Mouse (Mus musculus): ENCODE results near the gene Birc5.

Gene Birc5

GRCm38 (mm10) chr11:117880977-117881358 lies 31.9 kb downstream of the Birc5 start:
- no peak for DNase-seq (ENCODE audit: extremely low spot score, low read depth, low spot score)

GRCm38 (mm10) chr11:117881787-117882186 lies 32.7 kb downstream of the Birc5 start:
- DNase-seq (ENCODE audit: extremely low spot score, low read depth, low spot score), result no peak

GRCm38 (mm10) chr11:117882208-117882607 lies 33.2 kb downstream of the Birc5 start:
- no peak for DNase-seq (ENCODE audit: extremely low spot score, low read depth, low spot score)

GRCm38 (mm10) chr11:117886000-117886399 lies 36.9 kb downstream of the Birc5 start:
- no peak for DNase-seq (ENCODE audit: extremely low spot score, low read depth, low spot score)

GRCm38 (mm10) chr11:117888168-117888852 lies 39.3 kb downstream of the Birc5 start:
- DNase-seq (ENCODE audit: extremely low spot score, low read depth, low spot score), result no peak

GRCm38 (mm10) chr11:117888853-117889822 lies 40.1 kb downstream of the Birc5 start:
- no peak for DNase-seq (ENCODE audit: extremely low spot score, low read depth, low spot score)

- no peak for DNase-seq (ENCODE audit: extremely low spot score, low read depth, low spot score)
Observed at GRCm38 (mm10) chr11:117889887-117890340, 40.9 kb downstream of the Birc5 start.

- DNase-seq (ENCODE audit: extremely low spot score, low read depth, low spot score), result no peak
Observed at GRCm38 (mm10) chr11:117890519-117891282, 41.6 kb downstream of the Birc5 start.

- no peak for DNase-seq (ENCODE audit: extremely low spot score, low read depth, low spot score)
Observed at GRCm38 (mm10) chr11:117891581-117892175, 42.6 kb downstream of the Birc5 start.

- DNase-seq (ENCODE audit: extremely low spot score, low read depth, low spot score), result no peak
Observed at GRCm38 (mm10) chr11:117892199-117892598, 43.1 kb downstream of the Birc5 start.

- DNase-seq (ENCODE audit: extremely low spot score, low read depth, low spot score), result no peak
Observed at GRCm38 (mm10) chr11:117894676-117895075, 45.6 kb downstream of the Birc5 start.

- no peak for DNase-seq (ENCODE audit: extremely low spot score, low read depth, low spot score)
Observed at GRCm38 (mm10) chr11:117896533-117896932, 47.5 kb downstream of the Birc5 start.

- no peak for DNase-seq (ENCODE audit: extremely low spot score, low read depth, low spot score)
Observed at GRCm38 (mm10) chr11:117902282-117902681, 53.2 kb downstream of the Birc5 start.

GRCm38 (mm10) chr11:117904442-117904841 lies 55.4 kb downstream of the Birc5 start:
- no peak for DNase-seq (ENCODE audit: extremely low spot score, low read depth, low spot score)
